Mouse (Mus musculus) thymus, postnatal 25 days (tissue): ENCODE data around the gene Iglon5.

ENCODE experiments used
- DNase-seq: peaks from one replicate; pipeline ENCODE4 v3.0.0; 2022

Iglon5 gene

GRCm38 (mm10) chr7:43422995-43423617, 66.8 kb downstream of the Iglon5 start:
- peak; percentile 79 for DNase-seq
